Mouse (Mus musculus) right cerebral cortex, postnatal 14 days (tissue): Measurements from ENCODE around the gene 1700012A03Rik.

Source experiments
- DNase-seq: peaks from one replicate; pipeline ENCODE4 v3.0.0; 2022

1700012A03Rik gene

DNA sequence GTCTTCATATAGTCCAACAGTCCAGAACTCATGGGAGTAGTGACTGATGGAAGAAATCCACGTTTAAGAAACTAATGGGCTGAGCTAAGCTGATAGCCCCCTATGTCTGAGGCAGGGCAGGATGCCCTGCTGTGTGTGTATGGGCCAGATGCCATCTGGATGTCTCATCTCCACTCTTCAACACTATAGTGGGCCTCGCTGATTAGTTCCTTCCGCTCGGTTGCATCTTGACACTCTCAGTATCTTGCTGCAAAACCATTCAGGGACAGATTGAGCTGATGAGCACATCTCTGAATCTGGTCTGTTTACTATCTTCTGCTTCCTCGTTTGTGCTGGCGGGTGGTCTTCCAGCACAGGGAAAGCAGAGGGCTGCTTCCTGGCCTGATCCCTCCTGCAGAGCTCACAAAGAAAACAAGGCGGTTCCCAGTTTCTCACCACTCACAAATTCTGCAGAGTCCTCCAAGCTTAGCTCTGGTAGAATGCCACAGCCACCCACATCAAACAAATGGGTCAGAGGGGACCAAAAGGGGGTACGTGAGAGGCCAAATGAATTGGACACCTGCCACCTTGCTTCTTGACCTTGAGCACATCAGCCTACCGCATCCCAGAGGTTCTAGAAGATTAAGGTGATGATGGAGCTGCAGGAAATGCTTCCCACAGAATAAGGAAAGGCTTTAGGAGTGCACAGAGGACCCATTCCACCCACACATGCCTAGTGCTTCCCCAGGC is 55.7 kb downstream of the 1700012A03Rik start:
- DNase-seq: no peak
